Mouse (Mus musculus): Measurements from ENCODE around the gene Gm45799.

Gene Gm45799

DNA sequence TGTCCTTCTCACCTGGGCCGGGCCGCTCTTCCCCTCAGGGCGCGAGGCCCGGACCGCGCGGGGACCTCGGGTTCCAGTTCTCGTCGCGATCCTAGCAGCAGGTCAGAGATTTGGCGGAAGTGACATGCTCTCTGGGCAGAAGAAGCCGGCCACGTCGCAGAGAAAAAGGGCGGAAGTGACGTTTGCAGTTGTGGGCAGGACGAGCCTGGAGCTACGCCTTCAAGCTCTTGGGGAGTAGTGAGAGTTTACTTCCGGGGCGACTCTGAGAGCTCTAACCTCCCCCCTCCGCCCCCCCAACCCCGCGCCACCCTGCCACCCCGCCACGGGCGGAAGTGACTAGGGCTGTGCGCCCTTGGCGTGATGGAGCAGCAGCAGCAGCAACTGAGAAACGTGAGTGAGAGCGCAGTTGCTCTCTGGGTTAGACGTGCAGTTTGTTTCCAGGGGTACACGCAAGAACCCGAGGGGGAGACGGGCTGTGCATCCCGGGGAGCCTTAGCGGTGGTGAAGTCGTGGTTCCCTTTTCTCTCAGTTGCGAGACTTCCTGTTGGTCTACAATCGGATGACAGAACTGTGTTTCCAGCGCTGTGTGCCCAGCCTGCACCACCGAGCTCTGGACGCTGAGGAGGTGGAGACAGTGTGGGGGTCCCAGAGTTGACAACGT is at the start of gene Gm45799, which contains the start of gene Arfip2:
Gm45799 (plus strand) TSS at position 320 of the 661 bp plus-strand sequence.
Arfip2 (minus strand) TSS at position 184 of the 661 bp plus-strand sequence.
- DNase-seq: peak; percentile 96

DNA sequence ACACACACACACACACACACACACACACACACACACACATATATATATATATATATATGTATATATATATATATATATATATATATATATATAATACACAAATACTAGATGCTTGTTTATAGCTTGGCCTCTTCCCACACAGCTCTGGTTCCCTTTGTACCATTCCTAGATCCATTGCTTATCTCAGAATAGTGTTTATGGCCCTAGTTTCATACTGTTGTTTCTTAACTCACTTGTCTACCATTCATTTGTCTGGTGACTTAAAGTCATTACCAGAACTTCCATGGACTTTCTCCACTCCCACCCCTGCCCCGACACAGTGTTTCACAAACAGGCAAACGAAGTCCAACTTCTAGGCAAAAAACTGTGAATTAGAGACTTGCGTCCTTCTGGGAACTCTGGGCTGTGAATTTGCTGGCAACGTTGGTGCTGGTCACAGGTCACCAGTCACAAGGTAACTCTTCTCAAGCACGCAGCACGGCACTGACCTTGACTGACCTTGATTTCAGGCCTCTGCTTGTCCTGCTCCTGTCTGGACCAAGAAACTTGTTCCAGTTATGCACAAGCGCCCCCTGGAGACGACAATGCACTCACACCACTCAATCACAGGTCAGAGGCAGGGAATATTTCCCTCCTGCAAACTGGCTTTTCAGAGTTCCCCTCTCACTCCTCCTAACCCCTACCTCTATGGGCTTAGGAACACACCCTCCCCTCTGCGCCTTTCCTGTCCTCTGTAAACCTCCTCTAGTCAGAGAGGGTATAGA is 37.3 kb upstream of the Gm45799 start:
- DNase-seq: peak; percentile 88

DNA sequence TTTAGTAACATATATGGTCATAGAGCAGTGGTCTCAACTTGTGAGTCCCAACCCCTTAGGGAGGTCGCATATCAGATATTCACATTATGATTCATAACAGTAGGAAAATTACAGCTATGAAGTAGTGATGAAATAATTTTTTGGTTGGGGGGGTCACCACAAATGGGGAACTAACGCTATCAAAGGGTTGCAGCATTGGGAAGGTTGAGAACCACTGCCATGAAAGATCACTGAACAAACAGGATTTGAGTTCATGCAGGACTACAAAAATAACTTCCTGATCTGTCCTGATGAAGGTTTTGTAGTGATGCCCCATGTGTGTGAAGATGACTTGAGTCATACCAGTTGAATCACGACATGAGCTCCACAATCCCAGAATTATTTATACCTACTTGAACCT is 31.9 kb upstream of the Gm45799 start:
- no peak for DNase-seq

DNA sequence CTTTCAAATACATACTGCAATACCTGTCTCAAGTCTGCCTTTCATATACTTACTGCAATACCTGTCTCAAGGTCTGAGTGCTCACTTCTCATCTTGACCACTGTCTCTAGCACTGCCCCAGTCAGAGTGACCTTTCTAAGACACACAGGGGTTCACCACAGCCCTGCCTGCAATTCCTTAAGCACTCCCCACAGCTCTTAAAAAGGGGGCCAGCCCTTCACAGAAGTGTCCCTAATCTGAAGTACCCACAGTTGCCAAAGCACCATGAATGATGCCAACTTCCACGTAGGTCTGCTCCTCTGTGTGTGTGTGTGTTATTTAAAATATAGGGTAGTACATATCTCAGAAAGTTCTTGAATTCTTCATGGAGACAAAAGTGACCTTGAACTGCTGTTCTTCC is 28.6 kb upstream of the Gm45799 start:
- DNase-seq: no peak

DNA sequence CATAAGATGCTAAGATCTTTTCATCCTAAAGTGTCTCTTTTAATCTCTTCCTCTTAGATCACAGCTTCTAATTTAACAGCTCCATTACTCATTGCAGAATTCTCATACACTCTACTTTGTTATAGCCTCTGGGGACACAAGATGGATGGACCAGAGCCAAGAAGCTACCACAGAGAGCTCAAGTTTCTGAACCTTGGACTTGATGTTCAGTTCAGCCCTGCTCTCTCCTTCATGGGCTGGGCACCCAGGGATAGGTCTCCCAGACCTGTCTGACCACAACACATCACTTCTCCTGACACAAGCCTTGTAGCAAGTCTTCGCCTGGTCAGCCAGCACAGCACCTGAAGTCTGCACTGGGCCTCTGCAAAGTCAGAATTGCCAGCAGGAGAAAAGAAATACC is 26.0 kb upstream of the Gm45799 start:
- DNase-seq: no peak

DNA sequence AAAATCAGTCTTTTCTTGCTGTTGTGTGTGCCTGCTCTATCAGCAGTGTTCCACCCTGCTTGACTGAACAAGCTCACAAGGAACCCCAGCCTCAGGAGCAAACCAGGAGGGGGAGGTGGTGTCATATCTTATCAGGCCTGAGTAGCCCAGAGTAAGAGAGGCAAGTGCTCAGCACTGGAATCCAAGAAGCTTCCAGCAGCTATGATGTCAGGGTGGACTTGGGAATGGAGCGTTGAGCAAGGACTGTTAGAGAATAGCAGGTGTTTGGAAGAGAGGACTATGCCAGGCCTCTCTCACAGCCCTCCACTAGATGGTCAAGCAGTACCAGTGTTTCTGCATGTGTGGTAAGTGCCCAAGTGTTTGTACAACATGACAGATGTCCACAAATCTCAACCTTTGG is 24.6 kb upstream of the Gm45799 start:
- no peak for DNase-seq

DNA sequence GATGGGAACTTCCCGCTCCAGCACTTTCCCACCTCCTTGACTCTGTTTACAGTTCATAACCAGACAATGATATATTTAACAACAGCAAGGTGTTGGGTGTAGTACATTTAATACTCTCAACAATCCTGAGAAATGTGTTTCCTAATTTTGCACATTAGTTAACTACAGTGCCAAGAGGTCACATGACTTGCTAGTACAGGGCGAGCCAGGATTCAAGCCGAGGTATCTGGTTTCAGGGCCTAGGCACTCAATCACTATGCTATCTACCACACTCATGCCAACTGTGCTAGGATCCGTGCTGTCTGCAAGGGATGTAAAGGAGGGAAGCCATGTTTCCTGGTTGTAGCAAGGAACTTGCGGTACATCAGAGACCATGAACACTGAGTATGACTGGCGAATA is 23.8 kb upstream of the Gm45799 start:
- no peak for DNase-seq

DNA sequence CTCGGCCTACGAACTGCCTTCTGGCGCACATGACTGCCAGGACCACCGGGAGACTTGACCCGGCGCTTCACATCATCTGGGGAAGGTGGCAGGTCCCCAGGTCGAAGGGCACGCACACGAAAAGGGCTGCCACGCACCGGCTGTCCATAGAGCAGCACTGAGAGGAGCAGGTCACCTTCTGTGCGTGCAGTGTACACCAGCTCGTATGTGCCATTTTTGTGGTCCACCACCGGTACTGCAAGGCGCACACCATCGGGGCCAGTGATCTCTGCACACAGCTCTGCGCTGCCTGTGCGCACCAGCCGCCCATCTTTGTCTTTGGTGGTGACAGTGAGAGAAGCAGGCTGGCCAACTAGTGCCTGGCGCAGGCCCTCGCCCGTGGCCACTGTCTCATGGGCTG is 22.5 kb upstream of the Gm45799 start:
- DNase-seq: no peak

DNA sequence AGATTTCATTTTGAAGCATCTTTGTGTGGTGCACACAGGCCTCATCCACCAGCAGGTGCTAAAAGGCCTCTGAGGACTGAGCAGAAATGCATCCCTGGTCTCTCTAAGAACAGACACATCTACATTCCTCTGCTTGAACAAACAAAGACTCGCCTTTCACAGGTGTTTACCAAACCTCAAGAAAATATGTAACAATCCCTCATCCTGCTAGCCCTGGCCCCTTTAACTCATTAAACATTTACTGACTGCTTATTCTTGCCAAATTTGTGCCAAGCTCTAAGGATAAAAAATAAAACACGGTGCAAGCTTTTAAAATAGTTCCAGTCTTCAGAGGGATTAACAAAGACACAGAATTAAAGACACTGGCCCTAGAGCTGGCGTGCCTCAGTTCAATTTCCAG is 20.7 kb upstream of the Gm45799 start:
- no peak for DNase-seq

DNA sequence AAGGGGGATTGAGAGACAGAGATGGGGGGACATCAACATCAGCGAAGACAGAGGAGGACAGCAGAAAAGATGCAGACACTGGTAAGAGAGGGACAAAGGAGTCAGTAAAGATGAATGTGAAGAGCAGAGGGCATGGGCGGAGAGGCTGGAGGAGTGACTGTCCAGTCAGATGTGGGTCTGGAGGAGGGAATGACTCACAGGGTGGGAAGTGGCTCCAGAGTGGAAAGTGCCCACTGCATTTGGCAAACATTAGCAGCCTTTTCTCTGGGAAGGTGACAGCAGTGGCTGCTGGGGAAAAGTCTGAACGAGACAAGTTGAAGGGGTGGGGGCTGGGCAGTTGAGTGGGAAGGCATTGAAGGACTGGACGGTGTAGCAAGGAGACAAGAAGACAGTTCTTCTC is 19.3 kb upstream of the Gm45799 start:
- DNase-seq: no peak

DNA sequence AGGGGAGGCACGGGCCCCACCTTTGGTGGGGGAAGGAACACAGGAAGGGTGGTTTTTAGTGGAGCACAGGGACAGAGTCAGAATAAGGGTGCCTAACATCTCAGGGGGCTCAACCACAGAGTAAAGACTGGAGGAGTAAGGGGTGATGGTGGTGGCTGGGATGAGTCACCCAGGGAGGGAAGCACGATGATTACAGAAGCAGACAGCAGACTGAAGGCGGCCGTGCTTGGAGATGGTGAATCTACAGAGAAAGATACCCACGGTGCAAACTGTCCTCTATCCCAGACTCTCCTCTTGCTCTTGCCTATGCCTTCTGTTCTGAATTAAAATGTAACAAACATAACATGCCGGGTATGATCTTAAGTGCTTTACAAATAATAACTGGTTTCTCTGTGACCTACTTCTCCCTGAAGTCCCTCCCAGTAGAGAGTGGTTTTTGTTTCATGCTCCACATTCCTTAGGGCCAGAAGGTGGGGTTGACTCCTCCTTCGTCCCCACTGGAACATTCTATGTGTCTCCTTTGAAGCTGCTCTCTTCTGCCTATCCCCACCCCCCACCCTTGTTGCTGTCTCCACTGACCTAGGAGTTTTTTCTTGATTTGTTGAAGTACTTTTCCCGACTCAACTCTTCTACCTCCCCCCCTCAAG is 18.6 kb upstream of the Gm45799 start:
- DNase-seq: no peak

DNA sequence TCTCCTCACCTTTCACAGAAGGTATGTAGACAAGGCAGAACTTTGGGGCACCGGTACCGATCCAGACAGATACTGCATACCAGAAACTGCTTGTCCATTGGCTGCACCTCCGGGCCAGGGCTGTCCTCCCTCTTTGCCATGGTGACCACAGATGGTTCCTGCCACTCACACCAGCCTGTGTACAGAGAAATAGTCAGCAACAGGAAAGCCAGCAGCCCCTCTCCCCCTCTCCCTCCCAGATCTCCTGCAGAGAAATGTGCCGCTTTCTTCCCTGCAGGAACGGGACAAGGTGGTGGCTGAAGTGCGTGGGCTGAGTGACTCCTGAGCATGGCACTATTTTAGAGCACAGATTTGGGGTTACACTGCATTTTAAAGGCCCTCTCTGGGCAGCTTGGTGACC is 15.0 kb upstream of the Gm45799 start:
- DNase-seq: no peak

DNA sequence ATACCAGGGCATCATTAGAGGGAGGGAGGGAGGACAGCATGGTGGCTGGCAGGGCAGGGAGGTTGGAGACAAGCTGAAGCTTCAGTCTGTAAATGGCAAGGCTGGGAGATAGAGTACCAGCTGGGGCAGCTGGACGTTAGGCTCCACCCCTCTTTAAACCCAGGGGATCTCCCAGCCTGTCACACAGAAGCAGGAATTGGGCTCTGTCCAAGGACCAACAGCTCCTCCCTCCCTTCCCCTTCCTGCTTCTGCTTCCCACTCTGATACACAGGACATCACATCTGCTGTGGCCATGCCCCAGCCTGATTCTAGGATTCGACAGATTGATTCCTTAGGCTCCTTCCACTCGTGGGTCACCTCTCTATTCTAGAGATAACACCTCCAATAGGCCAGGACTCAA is 11.7 kb upstream of the Gm45799 start:
- DNase-seq: peak; percentile 58

DNA sequence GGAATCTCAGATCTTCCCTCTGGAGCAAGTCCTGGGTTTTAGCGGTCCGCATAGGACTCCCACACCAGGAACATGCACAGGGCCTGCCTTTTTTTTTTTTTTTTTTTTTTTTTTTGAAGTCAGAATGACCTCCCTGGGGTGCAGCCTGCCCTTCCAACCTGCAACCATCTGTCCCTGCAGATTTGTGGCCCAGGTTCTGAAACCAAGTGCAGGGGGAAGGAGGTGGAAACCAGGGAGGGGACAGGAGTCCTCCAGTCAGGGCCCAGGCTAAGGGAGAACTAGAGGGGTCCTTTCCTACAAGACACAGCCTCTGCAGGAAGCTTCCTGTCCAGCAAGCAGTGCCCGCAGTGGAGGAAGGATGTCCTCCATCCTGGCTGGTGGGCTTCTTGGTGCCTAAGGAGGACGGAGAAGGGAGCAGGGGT is 7.8 kb upstream of the Gm45799 start:
- DNase-seq: no peak

DNA sequence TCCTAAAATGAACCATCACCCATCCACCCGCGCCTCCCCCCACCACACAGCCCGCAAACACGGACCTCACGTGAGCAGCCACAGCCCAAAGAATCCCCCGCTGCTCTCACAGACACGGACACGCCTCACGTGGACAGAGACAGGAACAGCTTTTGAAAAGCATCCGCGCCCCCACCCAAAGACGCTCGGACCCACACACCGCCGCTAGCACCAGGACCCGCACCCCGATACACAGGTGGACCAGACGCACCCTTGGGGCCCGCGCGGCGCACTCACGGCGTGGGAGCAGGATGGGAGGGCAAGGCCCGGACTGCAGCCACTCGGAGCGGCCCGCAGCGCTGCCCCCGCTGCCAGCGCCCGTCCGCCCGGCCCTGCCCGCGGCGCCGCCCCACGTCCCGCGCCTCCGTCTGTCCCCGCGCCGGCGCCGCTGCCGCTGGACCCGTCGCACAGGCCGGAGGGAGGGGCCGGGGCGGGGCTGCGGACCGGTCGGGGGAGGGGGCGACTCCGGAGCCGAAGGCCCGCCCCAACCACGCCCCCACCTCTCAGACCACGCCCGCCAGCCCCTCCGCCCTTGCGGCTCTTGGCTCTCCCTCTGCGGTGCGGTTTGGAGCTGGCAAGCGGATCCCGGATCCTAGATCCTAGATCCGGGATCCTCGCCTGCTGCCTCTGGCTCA is 7.1 kb upstream of the Gm45799 start, which contains the start of gene Trim3:
Trim3 (minus strand) TSS at position 445 of the 674 bp plus-strand sequence.
- DNase-seq: peak; percentile 92

DNA sequence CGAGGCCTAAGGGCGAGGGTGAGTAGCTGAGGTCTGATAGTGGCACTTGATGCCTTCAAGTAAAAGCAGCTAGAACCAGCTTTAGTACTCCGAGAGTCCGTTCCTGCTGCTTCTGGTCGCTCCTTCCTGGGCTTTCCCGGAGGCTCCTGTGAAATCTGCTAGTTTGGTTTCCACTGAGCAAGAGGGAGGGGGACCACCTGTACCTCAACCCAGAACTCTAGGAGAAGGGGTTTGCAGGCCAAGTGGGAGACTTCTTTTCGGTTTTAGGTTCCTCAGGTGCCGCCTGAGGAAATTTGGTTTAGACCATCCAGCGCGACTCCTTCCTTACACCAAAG is 6.6 kb upstream of the Gm45799 start:
- DNase-seq: no peak

DNA sequence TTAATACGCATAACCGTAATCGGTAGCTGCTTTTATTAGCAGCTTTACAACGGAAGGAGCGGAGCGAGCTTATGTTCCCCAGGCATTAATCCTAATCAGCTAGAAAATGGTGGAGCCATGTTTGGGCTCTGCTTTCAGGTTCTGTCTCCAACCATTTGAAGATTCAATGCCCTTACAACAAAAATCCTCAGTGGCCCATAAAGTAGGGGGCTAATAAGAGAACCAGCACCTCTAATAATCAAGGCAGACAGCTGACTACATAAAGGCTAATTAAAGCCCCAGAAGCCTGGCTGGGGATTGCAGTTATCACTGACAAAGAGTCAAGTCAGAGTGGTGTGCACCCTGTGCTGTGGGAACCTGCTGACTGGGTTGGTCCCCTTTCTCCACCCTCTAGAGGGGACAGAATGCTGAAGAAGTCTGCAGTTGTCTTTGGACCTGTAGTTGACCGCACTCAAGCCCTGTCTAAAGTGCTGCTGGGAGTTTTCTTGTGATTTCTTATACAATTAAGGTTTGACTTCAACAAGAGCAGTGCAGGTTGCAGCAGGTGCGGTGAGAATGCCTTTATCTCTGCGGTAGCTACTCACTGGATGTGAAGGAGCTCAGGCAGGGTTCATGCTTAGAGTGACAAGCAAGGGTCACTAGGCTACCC is 6.0 kb upstream of the Gm45799 start:
- DNase-seq: no peak

DNA sequence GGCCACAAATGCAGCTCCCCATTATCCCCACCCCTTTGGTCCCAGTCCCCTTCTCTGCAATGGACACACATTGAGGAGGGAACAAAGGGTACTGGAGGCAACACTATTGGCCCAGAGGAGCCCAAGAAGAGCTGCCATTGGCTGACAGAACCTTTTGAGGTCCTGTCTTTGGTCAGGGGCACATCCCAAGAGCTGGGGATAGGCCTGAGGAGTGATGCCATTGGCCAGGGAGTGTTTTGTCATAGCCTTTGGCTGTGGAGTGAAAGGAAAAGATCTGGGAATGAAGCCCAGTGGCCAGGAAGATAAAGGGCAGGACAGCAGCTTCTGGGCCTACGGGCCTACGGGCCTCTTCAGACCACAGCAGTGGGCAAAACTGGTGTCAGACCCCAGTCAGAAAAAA is 4.6 kb upstream of the Gm45799 start:
- DNase-seq: no peak

DNA sequence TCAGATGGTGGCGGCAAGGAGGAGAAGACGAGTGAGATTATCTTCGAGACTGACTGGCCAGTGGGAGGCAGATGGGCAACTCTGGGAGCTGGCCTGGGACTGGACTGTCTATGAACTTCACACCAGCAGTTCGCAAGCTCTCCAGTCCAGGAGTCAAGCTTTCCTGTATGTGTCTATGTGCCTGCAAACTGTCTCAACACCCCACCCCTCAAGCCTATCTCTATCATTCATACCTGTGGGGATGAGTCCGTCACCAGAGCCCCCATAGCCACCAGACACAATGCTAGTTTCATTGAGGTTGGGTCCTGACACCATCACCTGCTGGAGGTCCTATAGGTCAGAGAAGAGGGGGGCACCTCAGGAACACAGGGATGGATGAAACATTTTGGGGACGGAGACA is 1.6 kb upstream of the Gm45799 start:
- no peak for DNase-seq

DNA sequence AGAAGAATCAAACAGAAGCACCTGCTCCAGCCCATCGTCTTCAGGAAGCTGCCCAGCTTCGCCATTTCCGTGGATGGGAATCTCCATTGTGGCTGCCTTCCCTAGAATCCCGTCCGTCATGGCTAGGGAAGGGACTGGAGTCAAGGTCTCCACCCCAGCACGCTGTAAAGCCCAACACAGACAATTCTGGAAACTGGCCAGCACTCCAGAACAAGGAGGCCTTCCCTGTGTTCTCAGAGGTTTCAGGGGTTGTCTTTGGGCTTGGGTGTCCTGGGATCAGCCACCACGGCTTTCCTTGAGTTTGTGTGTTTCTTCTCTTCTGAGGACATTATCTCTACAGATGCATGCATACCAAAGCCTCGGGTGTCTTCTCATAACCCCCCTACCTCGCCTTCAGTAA is 1.0 kb upstream of the Gm45799 start:
- no peak for DNase-seq

DNA sequence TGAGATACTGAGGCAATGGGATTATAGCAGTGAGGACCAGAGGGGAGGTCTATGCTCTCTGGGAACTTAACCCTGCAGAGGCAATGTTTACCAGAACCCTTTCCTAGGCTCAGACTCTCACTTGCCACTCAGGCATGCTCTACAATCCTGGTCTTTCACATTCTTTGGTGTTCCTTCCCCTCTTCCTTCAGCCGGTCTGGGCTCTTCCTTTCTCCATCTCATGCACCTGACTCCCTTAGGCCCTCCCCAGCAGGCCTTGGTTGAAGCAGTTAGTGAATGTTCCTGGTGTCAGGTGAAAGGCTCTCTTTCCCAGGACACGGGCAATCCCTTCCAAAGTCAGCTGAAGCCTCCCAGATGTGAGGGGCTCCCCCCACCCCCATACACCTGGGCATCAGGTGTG is 596 bp upstream of the Gm45799 start, which contains the start of gene Timm10b:
Timm10b (plus strand) TSS at position 301 of the 400 bp plus-strand sequence.
- DNase-seq: no peak

DNA sequence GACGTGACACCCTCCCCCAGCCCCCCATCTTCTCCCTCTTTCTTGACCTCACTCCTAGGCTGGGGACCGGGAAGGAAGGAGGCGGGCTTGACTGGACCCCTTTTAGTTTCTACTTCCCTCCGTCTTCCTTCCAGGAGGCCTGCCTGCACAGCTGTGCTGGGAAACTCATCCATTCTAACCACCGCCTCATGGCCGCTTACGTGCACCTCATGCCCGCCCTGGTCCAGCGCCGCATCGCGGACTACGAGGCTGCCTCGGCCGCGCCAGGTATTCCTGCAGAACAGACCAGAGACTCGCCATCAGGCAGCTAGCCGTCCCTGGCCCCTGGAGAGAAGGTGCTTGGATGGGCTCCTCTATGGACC is 523 bp downstream of the Gm45799 start:
- DNase-seq: peak; percentile 45

DNA sequence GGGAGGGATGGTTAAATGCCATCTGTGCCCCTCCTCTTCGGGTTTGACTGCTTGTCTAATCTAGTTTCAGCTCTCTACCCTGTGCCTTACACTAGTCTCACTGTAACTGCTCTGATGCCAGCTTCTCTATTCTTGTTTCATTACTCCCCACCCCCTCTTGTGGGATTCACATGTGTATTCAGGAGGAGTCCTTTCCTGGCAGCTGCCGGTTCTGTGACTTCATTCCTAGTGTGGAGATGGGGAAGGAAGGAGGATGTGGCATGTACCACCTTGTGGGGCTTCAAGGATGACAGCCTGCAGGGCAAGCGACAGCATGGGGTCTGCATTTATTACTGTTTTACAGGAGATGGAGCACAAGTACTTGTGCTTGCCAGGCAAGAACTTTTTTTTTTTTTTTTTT is 1.6 kb downstream of the Gm45799 start:
- no peak for DNase-seq

All from kidney, adult 18-20 months (tissue).